Mouse (Mus musculus) kidney, adult 2 months (tissue): Measurements from ENCODE around the gene Fbxo46. TPM values are rescaled to one million over a fixed set of nuclear protein-coding genes. Genes with fewer than 3 reads are reported as not detected.

Experiments
- DNase-seq: peaks from one replicate; pipeline ENCODE4 v3.0.0; 2021
- H3K27ac ChIP-seq: fragments of 200-500 bp; 2 replicates; pipeline ENCODE4 v1.5.1; 2012; ENCODE audit warnings: low read depth, low read length, control low read depth, inconsistent platforms; ENCODE audit not compliant: insufficient read depth
- H3K27me3 ChIP-seq: fragments of 200-500 bp; replicated peaks from 2 replicates; pipeline ENCODE4 v1.6.1; 2012; ENCODE audit warnings: mild to moderate bottlenecking, moderate library complexity, low read length, inconsistent platforms; ENCODE audit not compliant: control insufficient read depth, insufficient read depth
- H3K36me3 ChIP-seq: fragments of 200-500 bp; 2 replicates; pipeline ENCODE4 v1.6.1; 2012; ENCODE audit warnings: mild to moderate bottlenecking, moderate library complexity, low read length, inconsistent platforms; ENCODE audit not compliant: control insufficient read depth, insufficient read depth
- H3K4me1 ChIP-seq: fragments of 200-500 bp; 2 replicates; pipeline ENCODE4 v1.6.1; 2011; ENCODE audit warnings: low read length; ENCODE audit not compliant: control insufficient read depth, insufficient read depth
- H3K4me3 ChIP-seq: fragments of 200-500 bp; 2 replicates; pipeline ENCODE4 v1.5.1; 2011; ENCODE audit warnings: mild to moderate bottlenecking, low read depth, low read length, control low read depth; ENCODE audit not compliant: insufficient read depth
- CTCF ChIP-seq: fragments of 200-500 bp; conservative IDR thresholded peaks from 2 replicates; pipeline ENCODE4 v1.5.1; 2011; ENCODE audit warnings: low read depth, mild to moderate bottlenecking, control low read depth, low read length, moderate library complexity, mixed read lengths; ENCODE audit not compliant: insufficient read depth, insufficient read length
- POLR2A ChIP-seq: fragments of 200-500 bp; IDR thresholded peaks from one replicate; pipeline ENCODE4 v1.6.1; 2011; ENCODE audit warnings: low read depth, low read length, control low read depth
- WGBS: fragments of 180-500 bp; shearing (Covaris S2); methylation state at CpG from one replicate; pipeline ENCODE4 v1.1.7; 2018; 5-methylcytosine and 5-hydroxymethylcytosine counted together
- polyA plus RNA-seq: library from polyadenylated mRNA; depleted of rRNA; stranded (reverse); fragments of >200 nt; gene quantifications from 2 replicates; pipeline ENCODE4 v1.2.3, GENCODE M21; 2012

Gene Fbxo46
- polyA plus RNA-seq, 1 experiment = 9.2 TPM

DNA sequence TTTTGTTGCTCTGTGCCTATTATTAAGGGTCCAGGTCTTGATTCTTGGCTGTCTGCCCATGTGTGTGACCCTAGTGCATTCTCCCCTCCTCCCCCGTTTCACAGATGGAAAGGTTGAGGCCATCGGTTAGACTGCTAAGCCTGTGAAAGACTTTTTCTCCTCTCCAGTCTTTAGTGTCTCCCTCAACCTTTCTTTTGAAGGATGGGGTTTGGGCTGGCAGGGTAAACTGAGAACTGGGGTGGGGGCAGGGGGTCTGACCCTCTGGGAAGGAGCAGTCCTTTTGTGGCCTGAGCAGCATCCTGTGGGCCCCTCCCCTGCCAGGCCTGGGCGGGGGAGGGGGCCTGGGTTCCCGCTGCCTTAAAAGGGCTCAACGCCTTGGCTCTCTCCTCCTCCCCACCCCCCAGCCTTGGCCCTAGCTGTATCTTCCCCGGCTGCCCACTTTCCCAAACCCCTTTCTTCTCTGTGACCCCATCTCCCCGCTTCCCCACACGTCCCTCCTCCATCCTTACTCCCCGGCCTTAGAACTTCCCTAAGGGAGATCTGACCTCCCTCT, 34.7 kb upstream of the Fbxo46 start:
- no peaks in the 10 kb centered on the region for H3K27me3 ChIP-seq
- no peak overlapping the region for H3K27ac ChIP-seq
- DNase-seq = no peak
- H3K4me1 ChIP-seq = peaks cover 4% of the 10 kb centered on the region; the same call in 1 of the 2 replicates
- peak overlapping the region; percentile 7; the same call in 1 of the 2 replicates for H3K4me3 ChIP-seq
- no peak for TF ChIP-seq CTCF
- H3K36me3 ChIP-seq = no peaks in the 10 kb centered on the region
- WGBS = 29% methylated on average over 9 of the region's 9 CpGs

GRCm38 (mm10) chr7:19085495-19085894, 34.2 kb upstream of the Fbxo46 start:
- H3K27ac ChIP-seq = 0 out of 2 replicates have a peak overlapping the region, but pooled peaks have one; percentile 10
- H3K4me3 ChIP-seq = peak overlapping the region; percentile 1
- H3K4me1 ChIP-seq = peaks cover 4% of the 10 kb centered on the region; the same call in 1 of the 2 replicates
- no peaks in the 10 kb centered on the region for H3K27me3 ChIP-seq
- TF ChIP-seq CTCF = no peak
- TF ChIP-seq POLR2A = no peak
- WGBS = 13% methylated on average over 6 of the region's 6 CpGs
- peak; percentile 41 for DNase-seq
- no peaks in the 10 kb centered on the region for H3K36me3 ChIP-seq

- H3K27me3 ChIP-seq = no peaks in the 10 kb centered on the region
- WGBS = 17% methylated on average over 14 of the region's 14 CpGs
- H3K36me3 ChIP-seq = no peaks in the 10 kb centered on the region
- no peak overlapping the region for H3K27ac ChIP-seq
- peaks cover 4% of the 10 kb centered on the region; the same call in 1 of the 2 replicates for H3K4me1 ChIP-seq
- TF ChIP-seq CTCF (no peak), POLR2A (no peak)
- DNase-seq = peak; percentile 67
- peak overlapping the region; percentile 1; the same call in 1 of the 2 replicates for H3K4me3 ChIP-seq
These were observed 33.6 kb upstream of the Fbxo46 start for GRCm38 (mm10) chr7:19086042-19086441.

DNA sequence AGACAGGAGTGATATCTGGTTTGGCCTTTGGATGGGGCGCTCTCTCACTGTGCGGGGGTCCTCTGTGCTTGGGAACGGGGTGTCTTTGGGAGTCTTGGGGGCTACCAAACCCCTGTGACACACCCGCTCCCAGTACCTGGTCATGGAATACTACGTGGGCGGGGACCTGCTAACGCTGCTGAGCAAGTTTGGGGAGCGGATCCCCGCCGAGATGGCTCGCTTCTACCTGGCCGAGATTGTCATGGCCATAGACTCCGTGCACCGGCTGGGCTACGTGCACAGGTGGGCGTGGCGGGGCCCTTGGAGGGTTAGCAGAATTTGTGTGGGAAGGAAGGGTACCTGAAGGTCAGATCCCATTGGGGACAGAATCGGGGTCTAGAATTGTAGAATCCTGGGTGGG, 32.9 kb upstream of the Fbxo46 start:
- Histone ChIP-seq H3K4me1 (peaks cover 4% of the 10 kb centered on the region; the same call in 1 of the 2 replicates), H3K4me3 (no peak overlapping the region), H3K27ac (no peak overlapping the region), H3K27me3 (no peaks in the 10 kb centered on the region), H3K36me3 (no peaks in the 10 kb centered on the region)
- no peak for DNase-seq
- 78% methylated on average over 18 of the region's 18 CpGs for WGBS
- TF ChIP-seq POLR2A (no peak), CTCF (no peak)

- peak; percentile 64 for DNase-seq
- no peaks in the 10 kb centered on the region for H3K27me3 ChIP-seq
- TF ChIP-seq POLR2A (no peak), CTCF (peak; percentile 73)
These were observed 30.8 kb upstream of the Fbxo46 start for GRCm38 (mm10) chr7:19088813-19089212.

GRCm38 (mm10) chr7:19091913-19092312, 27.7 kb upstream of the Fbxo46 start:
- no peak for DNase-seq
- no peak overlapping the region for H3K4me3 ChIP-seq
- no peaks in the 10 kb centered on the region for H3K27me3 ChIP-seq
- H3K4me1 ChIP-seq = no peaks in the 10 kb centered on the region
- no peak overlapping the region for H3K27ac ChIP-seq
- H3K36me3 ChIP-seq = no peaks in the 10 kb centered on the region
- 74% methylated on average over 17 of the region's 17 CpGs for whole genome bisulfite sequencing
- TF ChIP-seq POLR2A (no peak), CTCF (no peak)

More at GRCm38 (mm10) chr7:19088813-19089212, 30.8 kb upstream of the Fbxo46 start:
- H3K36me3 ChIP-seq = no peaks in the 10 kb centered on the region
- no peak overlapping the region for H3K27ac ChIP-seq
- no peak overlapping the region for H3K4me3 ChIP-seq
- H3K4me1 ChIP-seq = 0 out of 2 replicates have a peak, but pooled peaks cover 4% of the 10 kb centered on the region
- WGBS = 42% methylated on average over 10 of the region's 10 CpGs

- H3K27me3 ChIP-seq = no peaks in the 10 kb centered on the region
- TF ChIP-seq CTCF = no peak
- TF ChIP-seq POLR2A = no peak
- H3K4me1 ChIP-seq = no peaks in the 10 kb centered on the region
- DNase-seq = peak; percentile 73
- WGBS = 20% methylated on average over 38 of the region's 38 CpGs
- no peaks in the 10 kb centered on the region for H3K36me3 ChIP-seq
- H3K27ac ChIP-seq = no peak overlapping the region
- H3K4me3 ChIP-seq = peak overlapping the region; percentile 39
These were observed 27.1 kb upstream of the Fbxo46 start for GRCm38 (mm10) chr7:19092381-19093173.
